Mouse (Mus musculus): ENCODE data around the gene 4933407L21Rik.

The 4933407L21Rik gene

DNA sequence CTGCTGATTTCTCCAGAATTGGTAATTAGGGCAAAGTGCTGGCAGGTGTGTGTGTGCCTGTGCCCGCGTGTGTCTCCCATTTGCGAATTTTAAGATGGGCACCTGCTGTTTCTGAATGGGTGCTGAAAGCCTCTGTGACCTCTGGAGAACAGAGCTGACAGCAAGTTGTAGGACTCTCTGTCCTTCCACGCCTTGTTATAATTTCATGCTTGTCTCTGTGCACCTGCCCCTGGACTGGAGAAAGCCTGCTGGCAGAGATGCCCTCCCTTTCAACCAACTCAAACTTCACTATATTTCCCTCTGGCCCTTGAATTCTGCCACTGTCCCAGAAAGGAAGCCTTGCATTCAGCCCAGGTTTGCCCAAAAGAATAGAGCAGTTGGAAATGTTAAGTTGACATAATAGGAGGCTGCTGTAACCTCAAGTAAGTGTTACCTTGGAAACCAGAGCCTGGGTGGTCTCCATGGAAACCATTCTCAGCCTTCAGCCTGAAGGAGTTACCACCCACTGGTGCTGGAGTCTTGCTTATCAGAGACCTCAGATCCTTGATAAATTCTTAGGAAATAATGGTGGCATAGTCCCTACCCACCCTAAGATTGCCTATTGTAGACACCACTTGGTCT lies 11.3 kb upstream of the 4933407L21Rik start:
- DNase-seq (ENCODE audit: low spot score) = no peak

DNA sequence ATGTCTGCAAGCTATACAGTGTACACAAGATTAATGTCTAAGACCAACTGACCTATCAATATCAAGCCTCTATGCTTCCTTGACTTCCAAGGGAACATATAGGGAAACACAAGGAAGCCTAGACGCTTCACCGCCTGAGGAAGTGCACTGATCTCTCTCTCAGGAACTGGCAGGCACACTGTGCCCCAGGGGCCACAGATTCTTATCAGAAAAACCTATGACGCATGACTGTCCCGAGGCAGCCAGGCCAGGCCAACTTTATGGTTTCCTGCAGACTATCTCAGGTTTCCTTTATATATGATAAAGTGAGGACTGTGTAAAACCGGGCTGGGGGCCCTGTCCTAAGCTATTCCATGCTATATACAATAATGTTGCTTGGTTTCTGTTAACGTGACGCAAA lies 8.7 kb upstream of the 4933407L21Rik start:
- DNase-seq (ENCODE audit: low spot score) = no peak

DNA sequence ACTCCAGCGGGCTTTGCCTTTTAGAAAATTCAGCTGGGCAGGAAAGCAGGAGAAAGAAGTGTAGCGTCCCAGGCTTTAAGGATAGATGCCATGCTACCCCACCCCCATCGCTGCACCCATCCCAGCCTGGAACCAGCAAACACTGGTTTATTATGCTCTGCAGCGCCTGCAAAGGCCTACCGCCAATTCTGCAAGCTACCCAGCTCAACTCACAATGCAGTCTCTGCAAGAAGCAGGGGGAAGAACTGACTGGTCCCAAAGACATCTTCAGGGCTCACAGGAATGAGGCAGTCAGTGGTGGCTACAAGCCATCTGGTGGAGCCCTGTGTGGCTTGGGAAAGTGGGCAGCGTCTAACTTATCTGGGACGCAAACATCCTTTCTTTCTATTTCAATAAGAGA lies 6.6 kb upstream of the 4933407L21Rik start:
- no peak for DNase-seq (ENCODE audit: low spot score)

DNA sequence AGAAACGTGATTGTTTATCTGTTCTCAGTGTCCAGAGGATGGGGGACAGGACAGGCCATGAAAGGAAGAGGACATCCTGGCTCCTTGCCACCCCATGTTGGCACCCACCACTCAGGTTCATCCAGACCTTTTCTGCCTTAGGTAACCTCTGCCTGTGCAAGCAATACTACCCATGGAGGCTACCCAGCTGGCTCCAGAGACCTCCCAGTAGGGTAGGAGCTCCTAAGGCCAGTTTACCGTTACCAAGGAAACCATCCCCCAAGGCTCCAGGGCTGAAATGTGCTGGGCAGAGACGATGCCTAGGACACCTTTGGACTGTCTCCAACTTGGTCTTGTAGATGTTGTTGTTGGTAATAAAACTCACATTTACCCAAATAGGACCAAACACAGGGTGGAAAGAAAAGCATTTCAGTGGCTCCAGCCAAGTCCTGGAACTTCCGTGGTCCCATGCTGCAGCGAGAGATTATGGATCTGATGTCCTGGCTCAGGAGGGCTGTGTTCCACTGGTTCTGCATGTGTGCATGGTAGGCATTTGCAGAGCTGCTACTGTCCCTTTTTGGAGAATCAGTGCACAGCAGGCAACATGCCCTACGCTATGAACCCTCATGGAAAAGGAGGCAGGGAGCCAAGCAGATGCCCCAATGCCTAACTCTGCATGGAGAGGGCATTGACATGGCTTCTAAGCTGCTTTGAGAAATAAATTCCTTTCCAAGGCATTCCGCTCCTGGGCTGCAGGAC lies 6.0 kb upstream of the 4933407L21Rik start:
- no peak for DNase-seq (ENCODE audit: low spot score)

DNA sequence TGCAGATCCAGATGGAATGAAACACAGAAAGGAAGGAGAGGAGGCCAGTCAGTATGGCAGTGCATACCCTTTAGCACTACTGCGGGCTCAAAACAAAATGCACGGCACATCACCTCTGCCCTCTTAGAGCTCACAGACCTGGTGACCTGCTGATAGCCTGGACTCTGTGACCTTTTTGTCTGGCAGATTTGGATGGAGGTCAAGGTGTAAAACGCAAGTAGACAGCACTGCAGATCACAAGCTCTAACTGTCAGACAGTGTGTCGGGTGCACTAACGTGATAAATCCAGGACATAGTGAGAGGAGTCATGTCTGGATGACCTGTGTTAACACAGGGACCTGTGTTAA lies 5.4 kb upstream of the 4933407L21Rik start:
- DNase-seq (ENCODE audit: low spot score) = no peak

DNA sequence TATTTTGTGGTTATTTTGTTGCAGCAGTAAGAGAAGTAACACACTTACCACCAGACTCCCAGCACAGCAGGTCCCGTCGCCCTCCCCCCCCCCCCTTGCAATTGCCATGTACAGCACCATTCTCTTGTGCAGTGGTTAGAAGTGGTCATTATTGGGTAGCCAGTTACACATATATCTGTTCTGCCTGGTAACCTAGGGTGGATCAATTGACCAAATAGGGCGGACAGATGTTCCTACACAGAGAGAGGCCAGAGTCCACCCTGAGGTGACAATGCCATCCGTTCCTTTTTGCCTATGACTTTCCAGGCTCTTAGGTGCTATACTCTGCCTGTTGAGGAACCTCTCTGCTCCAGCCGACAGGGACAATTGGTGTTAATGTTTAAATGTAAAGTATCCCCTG lies 3.1 kb upstream of the 4933407L21Rik start:
- DNase-seq (ENCODE audit: low spot score) = no peak

DNA sequence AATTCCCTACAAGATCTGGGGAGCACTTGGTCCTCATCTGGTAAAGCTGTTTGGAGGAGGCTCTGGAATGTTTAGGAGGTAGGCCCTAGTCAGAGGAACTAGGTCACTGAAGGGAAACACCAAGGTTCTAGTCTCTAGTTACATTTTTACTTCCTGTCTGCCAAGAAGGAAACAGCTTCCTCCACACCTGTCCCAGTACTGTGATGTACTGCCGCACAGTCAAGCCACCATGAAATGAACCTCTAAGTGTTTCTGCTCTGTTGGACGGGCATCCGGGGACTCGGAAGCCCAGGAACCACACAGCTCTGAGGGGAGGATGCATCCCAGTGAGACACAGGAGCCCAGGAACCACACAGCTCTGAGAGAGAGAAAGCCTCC lies 394 bp downstream of the 4933407L21Rik start:
- no peak for DNase-seq (ENCODE audit: low spot score)

DNA sequence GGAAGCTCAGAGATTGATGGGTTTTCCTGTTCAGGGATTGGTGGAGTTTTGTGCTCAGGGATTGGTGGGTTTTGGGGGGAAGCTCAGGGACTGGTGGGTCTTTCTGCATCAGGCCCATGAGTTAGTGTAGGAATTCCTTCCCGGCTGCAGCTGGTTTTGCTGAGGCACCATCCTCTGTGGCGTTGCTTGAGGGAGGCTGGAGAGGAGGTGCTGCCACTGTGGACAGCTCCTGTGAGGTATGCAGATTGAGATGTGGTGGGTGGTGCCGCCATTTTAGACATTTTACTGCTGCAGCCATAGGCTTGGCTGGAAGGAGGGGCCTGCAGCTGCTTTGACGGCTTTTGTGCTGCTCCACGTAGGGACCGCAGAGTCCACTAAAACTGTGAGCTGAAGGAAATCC lies 1.1 kb downstream of the 4933407L21Rik start:
- DNase-seq (ENCODE audit: low spot score) = no peak

DNA sequence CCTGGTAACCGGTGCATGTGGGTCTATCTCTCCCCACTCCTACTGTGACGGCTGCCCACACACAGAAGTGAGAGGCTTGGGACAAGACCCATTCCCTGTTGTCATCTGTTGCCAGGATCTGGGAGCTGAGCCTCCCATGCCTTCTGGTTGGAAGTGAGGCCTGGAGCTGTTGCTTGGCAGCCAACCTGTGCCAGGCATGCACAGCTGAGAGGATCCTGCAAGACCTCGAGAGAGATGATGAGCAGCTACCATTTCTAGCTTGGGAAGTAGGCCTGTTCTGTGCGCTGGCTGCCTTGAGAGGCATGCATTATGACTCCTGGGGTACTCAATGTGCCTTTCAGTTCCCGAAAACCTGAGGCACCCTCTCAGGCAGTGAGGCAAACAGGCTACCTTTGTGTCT lies 2.9 kb downstream of the 4933407L21Rik start:
- no peak for DNase-seq (ENCODE audit: low spot score)

DNA sequence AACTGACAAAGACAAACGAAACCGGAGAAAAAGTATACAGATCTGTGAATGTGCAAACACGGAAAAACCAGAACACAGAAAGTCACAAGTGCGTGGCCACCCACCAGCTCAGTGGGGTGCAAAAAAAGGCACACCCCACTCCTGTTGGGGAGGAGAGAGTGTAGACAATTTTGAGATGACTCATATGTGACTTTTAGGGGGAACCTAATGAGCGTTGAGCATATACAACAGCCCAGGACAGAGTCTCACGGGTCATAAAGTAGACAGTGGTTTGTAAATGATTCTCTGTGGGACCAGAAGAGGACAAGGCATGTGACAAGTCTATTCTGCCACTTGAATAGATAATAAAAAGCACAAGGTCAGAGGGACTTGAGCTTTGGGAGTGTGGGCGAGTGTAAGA lies 4.9 kb downstream of the 4933407L21Rik start:
- no peak for DNase-seq (ENCODE audit: low spot score)

DNA sequence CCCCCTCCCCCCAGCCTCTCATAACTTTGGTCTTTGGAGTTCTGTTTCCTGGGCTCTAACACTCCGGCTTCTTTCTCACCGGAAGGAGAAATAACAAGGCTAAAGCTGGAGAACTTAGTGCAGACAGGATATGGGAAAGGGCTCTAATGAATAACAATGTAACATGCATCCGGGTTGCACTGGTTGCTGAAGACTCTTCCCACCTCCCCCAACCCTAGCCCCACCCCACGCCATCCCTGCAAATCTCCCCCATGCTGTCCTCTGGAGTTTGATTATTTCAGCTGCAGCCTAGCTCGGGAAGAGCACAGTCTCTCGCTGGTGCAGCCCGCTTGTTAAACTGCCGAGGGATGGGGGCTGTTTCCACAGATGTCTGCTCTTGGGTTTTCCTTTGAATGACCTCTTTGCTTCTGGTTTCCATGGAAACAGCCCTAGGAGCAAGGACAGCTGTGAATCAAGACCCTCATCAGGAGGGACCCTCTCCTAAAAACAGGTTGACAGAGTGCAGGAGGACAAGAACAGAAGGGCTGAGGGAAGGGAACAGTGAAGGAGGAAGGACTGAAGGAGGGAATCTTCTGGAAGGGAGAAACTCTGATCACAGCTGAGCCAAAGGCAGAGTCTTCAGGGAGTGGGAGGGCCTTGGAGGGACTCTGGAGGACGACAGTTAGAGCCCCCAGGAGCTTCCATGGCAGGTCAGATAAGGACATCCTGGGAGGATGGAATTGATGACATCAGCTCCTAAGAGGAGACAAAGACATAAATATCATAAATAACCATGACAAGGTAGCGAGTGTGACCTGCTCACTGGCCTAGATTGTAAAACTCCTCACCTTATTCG lies 5.6 kb downstream of the 4933407L21Rik start:
- DNase-seq (ENCODE audit: low spot score) = no peak

DNA sequence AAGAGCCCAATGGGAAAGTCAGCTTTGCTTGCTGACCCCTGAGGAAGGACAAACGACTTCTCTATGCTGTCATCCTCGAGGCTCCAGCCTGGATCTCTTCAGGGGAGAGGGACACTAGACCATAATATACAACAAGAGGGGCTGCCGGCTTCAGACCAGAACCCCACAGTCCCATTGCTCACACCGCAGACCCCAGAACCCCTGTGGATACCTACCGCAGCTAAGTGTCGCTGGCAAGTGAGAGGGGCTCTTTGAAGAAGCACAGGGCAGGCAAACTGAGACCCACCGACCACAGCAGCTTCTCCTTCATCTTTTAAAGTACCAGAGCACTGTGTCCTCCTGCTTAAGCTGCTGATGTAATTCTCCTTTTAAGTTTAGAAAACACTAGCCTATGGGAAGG lies 6.3 kb downstream of the 4933407L21Rik start:
- no peak for DNase-seq (ENCODE audit: low spot score)

DNA sequence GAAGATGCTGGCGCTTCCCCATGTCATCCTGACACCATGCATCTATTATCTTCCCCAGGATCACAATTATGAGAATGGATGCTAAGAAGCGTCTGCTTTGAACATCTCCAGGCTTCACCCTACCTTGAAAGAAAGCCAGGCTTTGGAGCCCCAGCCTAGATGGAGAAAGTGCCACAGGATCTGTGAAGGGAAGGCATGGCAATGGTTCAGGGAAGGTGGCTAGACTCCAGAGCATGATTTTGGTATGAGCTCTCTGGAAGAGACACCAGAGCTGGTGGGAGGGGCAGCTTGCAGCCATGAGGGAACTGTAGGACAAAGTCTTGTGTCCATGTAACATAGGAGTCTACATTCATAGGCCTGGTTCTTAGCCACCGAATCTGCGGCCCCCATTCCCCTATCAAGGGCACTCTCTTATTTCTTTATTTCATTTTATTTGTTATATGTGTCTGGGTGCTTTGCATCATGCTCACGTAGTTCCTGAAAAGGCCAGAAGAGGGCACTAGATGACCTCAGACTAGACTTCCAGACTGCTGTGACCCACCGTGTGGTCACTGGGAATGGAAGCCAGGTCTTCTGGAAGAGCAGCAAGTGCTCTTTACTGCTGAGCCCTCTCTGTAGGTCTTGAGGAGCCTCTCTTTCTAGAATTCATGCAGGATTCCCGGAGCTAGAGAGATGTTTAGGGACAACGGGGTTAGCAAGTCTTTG lies 7.0 kb downstream of the 4933407L21Rik start:
- DNase-seq (ENCODE audit: low spot score) = peak; percentile 38

DNA sequence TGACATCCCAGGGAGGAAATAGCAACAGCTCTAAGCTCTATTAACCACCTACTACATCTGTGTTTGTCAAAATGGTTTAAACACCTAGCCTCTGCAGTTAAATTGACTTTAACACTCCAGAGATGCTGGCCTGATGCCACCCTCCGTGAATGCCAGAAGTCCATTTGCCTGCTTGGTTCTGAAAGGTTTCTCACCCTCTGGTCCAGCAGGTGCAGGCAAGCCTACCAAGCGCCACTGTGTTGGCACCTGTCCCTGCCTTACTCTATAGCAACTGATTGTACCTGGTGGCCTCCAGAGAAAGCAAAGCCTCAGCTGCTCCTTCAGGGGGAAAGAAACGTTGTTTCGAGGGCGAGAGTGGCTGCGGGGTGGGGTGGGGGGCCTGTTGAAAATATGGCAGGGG lies 8.0 kb downstream of the 4933407L21Rik start:
- DNase-seq (ENCODE audit: low spot score) = no peak

DNA sequence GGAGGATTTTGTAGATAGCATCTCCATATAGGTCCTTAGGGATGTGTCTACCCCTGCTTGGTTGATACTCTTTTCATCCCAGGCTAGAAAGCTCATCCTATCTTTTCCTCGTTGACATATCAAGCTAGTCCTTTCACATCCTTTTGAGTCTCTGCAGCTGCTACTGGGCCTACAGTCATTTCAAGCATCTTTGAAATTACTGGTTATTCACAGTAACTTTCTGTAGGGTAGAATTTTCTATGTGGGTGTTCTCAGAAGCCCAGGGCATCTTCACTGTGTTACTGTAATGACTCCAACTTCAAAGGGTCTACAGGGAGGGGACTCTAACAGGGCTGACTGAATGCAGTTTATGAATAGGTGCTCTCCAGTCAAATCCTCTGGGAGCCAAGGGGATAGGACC lies 9.0 kb downstream of the 4933407L21Rik start:
- no peak for DNase-seq (ENCODE audit: low spot score)

DNA sequence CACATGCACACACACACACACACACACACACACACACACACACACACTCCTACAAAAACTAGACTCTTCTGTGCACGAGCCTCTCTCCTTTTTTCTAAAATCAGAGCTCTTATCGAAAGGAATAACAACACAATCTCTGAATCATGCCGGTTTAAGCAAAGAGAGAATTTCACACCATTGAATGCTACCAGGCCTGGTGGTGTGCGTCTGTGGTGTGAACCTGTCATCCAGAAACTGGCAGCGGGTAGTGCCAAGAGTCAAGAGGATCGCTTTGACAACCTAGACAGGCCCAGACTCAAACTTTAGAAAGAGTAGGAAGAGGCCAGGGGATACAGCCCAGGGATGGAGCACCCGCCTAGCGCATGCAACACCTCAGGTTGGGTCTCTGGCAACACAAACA lies 14.0 kb downstream of the 4933407L21Rik start:
- DNase-seq (ENCODE audit: low spot score) = no peak

DNA sequence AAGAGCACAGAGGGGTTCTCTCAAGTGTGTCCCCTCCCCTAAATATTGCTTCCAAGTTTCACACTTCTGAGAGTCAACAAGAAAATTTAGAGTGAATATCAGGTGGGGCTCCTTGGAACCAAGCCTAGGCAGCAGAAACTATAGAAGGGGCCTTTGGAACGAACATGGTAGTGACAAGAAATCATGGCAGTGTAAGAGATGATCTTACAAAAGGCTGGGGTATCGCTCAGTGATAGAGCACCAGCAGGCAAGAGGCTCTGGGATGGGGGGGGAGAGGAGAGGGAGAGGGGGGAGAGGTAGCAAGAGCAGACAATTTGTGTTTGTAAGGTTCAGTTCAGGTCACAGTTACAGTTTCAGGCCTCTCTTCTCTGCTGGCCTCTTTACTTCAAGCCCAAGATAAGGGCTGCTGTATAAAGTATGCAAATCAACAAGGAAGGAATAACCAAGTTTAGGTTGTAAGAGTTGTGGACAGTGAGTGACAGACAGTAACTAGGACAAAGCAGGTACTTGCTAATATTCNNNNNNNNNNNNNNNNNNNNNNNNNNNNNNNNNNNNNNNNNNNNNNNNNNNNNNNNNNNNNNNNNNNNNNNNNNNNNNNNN lies 20.9 kb downstream of the 4933407L21Rik start:
- DNase-seq (ENCODE audit: low spot score) = no peak

DNA sequence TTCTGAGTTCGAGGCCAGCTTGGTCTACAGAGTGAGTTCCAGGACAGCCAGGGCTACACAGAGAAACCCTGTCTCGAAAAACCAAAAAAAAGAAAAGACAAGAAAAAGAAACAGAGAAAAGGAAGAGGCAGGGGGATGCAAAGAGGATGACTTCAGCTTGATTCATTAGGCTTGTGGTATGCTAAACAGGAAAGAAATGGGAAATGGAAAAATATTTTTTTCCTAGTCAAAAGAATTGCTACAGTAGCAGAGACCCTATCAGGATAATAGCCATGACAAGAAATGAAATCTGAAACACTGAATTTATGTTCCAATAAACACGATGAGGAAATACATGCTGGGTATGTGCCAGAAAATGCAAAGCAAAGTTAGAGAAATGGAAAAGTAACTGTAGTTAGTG lies 26.9 kb downstream of the 4933407L21Rik start:
- no peak for DNase-seq (ENCODE audit: low spot score)

DNA sequence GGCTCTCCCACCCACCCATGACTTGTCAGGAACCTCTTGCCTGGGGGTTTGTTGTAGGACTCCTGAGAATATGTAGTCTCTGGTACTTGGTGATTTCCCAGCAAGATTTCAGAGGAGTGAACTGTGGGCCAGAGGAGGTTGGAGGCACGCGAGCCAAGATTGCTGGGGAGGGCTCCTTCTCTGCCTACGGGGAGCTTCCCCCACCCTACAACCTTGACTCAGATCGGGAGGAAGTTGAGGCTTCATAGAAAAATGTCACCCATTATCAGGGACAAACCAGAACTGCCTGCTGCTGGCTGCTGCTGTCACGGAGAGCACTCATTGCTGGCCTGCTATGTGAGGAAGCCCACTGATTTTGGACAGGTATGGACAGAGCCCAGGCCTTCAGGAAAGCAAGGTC lies 29.0 kb downstream of the 4933407L21Rik start:
- DNase-seq (ENCODE audit: low spot score) = no peak

DNA sequence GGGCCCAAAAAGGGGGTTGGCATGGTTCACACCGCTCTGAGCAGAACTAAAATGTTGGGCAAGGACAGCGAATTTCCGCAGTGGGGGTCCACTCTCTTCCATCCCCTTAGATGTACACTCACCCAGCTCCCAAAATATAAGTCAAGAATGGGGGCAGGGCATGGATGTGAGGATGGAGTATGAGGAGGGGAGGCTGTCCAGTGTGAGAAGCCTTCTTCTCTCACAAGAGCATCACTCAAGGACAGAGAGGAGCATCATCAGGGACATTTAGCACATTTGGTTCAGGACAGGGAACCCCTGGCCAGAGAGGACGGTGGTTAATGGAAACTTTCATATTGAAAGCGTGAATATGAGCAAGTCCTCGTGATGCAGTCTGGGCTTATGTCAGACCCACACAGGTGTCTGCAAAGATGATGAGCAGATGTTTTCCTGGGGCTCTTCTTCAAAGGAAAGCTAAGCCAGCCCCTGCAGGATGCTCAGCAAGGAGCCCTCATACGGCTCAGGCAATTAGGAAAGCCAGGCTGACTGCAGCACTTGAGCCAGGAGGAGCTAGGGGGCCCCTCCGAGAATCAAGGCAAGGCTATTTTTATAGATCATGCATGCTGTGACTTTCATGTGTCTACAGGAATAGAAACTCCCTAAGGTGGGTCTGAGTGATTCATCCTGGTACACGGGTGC lies 29.8 kb downstream of the 4933407L21Rik start:
- no peak for DNase-seq (ENCODE audit: low spot score)

DNA sequence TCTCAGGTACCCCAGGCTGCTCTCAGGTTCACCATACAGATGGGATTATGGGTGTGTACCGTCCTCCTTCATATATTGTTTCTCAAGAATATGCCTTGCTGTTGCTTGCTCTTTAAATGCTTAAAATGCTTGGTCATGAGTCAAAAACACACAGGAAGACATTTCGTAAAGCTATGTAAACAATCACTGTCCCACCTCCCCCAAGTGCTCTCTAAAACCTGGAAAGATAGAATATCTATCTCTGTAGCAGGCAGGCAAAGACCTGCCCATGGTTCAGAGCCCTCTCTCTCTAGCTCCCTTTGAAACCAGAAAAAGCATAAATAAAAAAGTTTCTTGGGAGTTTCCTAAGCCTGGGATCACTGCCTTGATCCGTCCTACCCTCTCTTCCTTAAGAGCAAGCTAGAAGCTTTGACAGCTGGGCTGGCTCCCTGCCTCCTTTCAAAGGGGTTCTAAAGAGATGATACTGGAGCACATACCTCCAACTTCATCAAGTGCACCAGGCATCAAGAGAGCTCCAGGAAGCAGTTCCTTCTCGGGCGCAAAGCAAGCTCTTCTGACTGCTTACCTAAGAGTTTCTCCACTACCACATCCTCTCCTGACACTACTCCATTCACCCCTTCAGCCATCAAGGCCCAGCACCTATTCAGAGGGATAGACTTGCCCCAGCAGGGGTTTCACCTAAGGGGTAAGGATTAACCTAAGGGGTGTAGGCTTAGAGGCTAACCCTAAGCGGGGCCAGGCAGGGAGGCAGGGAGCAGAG lies 31.0 kb downstream of the 4933407L21Rik start:
- no peak for DNase-seq (ENCODE audit: low spot score)
